Mouse (Mus musculus) activated CD4-positive, CD25-positive, alpha-beta regulatory T cell, adult 4 months (primary cell): ENCODE measurements around the gene Ppdpf. TPM values are rescaled to one million over a fixed set of nuclear protein-coding genes. Genes with fewer than 3 reads are reported as not detected.
"Not testable (repeated sequence)": the region's sequence is repeated elsewhere in the genome, so short reads cannot be mapped to it uniquely, and the experiment has no call there.

Experiments used
- ATAC-seq: one replicate; pipeline ENCODE4 v1.8.0; 2017
- polyA plus RNA-seq, 2 experiments: library from polyadenylated mRNA; unstranded; fragments of 100-300 nt; shearing (Covaris generic); gene quantifications; one replicate each; pipeline ENCODE4 v1.2.1; 2017

Gene Ppdpf
- polyA plus RNA-seq, 2 experiments from 2014 or later = 179 to 181 TPM

DNA sequence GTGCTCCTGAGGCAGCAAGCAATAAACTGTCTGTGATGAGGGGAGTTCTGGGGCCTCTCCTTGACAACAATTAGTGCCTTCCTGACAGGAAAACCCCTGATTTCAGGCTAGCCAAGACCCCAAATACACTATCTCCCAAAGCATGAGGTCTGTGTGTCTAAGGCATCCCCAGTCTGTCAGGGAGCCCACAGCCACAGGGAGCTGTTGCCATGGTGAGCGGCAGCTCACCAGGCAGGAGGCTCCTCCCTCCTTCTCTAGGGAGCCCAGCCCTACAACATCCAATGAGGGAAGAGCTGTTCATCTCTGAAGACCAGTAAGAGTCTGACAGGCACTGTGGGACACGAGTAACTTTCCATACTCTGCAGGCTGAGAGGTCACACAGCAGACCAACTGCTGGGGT, 27.3 kb upstream of the Ppdpf start:
- no peak for ATAC-seq

DNA sequence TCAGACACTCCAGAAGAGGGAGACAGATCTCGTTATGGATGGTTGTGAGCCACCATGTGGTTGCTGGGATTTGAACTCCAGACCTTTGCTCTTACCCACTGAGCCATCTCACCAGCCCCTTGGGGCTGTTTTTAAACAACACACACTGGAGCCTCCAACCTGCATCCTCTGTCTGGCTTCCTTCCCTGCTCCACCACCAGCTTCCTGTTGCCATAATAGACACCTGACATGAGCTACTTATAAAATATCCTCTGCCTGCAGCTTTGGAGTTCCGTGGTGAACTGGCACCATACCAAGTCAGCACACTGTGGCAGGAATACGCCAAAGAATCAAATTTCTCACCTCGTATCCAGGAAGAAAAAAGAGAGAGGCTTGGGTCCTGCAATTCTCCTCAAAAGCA, 26.2 kb upstream of the Ppdpf start:
- no peak for ATAC-seq

DNA sequence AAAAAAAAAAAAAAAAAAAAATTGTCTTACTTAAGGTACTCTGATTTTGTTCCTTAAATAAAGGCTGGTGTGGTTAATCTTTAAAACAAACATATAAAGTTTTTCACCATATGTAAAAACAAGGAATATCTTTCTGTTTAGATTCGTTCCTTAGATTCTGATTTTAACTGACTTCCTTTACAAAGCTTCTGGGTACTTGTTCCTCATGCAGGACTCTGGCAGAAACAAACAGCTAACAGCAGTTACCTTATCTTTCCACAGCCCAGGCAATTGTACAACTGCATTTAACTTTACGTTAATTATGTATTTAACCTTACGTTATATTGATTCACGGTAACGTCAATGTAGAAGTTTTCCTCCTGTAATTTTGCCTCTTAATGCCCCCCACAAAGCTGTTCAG, 20.6 kb upstream of the Ppdpf start:
- ATAC-seq = no peak

DNA sequence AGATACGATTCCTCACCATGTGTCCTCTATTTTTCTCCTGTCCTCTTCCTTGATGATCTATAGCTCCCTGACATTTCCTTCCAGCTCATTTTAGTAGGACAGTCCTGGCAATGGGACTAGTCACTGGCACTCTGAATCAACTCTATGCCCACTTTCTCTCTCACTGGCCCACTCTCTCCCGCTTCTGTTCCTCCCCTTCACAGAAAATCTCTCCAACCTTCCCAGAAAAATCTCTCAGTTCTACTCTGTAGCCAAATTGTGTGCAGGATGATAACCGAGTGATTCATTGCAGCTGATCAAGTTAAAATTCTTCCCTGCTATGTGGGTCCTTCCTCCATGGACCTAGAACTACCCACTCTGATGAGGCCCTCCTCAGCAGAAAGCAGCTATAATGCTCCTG, 12.4 kb upstream of the Ppdpf start:
- ATAC-seq = no peak

DNA sequence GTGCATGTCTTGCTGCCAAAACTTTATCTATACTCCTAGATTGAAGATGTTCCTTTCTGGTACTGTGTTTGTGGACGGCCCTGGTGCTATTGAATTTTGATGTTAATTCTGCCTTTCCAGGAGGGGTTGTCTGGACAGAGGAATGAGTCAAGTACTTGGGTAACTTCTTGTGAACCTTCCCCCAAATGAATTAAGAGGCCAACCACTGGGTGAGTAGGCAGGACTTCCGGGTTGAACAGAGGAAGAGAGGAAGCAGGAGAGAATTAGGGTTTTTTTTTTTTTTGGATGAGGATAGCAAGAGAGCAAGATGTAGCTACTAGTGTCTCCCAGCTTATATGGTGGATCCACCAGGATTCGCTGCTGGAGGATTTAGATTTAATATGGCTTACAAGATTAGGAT, 9.0 kb upstream of the Ppdpf start:
- no peak for ATAC-seq

DNA sequence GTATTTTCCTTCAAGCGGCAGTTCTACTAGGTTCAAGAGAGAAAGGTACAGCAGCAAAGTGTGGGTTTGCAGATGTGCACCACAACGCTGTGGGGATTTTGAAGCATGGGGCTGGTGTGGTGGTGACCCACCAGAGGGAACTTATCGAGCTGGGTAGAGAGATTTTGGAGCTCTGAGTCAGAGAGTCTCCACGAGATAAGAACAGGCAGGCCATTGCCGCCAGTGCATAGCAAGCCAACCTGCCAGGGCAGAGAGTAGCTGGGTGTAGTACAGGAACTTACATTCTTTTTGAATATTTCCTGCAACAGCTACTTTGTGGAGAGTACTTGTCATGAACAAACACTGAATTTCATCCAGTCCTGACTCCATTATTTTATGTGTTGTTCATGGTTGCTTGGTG, 8.6 kb upstream of the Ppdpf start:
- ATAC-seq = no peak

DNA sequence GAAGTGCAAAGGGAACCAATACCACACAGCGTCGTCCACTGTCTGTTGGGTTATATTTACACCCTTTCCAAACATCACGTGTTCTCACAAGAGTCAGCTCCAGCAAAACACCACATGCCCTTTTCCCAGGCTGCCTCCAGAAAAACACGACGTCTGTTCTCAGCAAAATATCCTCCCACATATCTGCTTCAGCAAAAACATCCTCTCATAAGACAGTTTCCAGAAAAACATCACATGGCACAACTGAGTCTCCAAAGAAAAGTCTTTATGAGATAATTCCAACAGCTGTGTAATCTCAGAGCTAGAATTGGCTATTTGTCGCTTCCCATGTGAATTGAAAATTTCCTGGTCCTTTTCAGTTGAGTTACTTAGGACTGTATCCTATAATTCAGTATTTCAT, 6.1 kb upstream of the Ppdpf start:
- no peak for ATAC-seq

DNA sequence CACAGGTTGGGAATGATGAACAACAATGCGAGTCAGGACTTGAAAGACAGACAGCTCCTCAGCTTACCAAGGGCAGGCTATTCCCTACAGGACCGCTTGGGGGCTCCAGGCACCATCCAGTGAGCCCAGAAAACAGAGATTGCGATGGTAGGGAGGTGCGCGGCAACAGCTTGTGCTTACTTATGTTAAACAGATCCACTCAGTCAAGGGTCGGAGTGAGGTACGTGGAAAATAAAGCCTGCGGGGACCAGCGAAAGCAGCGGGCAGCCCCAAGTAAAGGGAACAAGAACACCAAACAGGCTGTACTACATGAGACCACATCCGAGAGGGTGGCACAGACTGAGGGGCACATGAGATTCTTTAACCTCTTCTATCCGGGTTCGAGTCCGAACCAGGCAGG, 412 bp upstream of the Ppdpf start:
- ATAC-seq = peak; percentile 63

DNA sequence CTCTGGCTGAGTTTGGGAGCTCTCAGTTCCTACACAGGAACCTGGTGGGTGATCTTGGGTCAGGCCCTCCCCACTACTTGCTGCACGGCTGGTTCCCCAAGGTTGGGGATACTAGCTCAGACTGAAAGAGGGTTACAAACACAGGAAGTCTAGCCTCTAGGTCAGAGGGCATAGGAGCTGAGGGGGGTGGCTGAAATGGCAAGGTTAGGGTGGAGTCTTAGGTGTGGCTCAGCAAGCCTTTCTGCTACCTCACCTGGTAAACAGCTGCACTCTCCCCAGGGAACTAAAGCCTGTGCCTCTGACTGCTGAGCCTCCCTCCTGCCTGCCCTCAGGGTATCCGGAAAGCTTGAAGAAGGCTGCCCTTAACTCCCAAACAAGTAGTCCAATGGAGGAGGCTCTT, 1.6 kb downstream of the Ppdpf start:
- peak; percentile 6 for ATAC-seq

DNA sequence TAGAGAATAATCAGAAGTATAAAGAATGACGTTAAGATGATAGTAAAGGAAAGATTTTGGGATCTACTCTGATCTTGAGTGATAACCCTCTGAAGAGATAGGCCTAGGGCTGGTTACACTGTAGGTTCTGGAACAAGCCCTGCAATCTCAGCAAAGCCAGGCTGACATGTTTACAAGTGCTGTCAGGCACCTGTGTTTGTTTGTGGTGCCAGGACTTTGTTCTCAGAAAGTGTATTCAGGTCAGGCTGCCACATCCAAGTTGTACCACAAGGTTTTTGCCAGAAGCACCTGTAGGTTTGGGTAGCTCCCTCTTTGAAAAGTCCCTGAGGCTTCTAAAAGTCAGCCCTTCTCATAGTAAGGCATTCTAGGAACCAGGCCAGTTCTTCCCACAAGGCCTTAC, 2.3 kb downstream of the Ppdpf start:
- no peak for ATAC-seq

DNA sequence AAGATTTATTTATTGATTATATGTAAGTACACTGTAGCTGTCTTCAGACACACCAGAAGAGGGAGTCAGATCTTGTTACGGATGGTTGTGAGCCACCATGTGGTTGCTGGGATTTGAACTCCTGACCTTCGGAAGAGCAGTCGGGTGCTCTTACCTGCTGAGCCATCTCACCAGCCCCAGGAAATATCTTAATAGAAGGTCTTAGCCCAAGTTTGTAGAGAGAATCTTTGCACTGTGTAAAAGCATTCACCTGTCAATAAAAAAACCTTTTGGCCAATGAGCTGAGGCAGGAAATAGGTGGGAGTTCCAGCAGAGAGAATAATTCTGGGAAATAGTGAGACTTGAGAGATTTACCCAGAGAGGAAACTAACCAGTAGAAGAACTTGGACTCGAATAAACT, 4.3 kb downstream of the Ppdpf start:
- ATAC-seq = not testable (repeated sequence)

DNA sequence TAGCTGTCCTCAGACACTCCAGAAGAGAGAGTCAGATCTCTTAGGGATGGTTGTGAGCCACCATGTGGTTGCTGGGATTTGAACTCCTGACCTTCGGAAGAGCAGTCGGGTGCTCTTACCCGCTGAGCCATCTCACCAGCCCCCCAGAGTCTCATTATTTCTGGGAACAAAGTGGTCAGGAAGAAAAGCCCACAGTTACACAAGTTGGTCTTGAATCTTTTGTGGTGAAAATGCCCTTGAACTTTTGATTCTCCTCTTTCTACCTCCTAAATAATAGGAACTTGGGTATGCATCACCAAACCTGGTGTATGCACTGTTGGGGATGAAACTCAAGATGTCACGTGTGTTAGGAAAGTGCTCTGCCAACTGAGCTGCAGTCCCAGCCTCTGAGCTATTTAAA, 4.9 kb downstream of the Ppdpf start:
- no peak for ATAC-seq

DNA sequence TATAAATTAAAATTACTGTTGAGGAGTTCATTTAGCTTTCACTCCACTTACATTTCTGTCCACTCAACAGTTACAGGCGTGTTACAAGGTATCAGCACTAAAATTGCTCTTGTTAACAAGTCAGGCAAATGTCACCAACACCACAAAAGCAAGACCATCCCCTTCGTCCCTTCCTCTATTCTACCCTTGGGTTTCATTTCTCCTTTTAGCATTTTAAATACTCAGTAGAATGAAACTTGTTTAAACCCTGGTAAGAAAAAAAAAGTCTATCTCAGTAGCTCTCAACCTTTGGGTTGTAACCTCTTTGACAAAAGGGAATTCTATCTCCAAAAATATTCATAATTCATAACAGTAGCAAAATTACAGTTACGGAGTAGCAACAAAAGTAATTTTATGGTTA, 6.0 kb downstream of the Ppdpf start:
- ATAC-seq = no peak

DNA sequence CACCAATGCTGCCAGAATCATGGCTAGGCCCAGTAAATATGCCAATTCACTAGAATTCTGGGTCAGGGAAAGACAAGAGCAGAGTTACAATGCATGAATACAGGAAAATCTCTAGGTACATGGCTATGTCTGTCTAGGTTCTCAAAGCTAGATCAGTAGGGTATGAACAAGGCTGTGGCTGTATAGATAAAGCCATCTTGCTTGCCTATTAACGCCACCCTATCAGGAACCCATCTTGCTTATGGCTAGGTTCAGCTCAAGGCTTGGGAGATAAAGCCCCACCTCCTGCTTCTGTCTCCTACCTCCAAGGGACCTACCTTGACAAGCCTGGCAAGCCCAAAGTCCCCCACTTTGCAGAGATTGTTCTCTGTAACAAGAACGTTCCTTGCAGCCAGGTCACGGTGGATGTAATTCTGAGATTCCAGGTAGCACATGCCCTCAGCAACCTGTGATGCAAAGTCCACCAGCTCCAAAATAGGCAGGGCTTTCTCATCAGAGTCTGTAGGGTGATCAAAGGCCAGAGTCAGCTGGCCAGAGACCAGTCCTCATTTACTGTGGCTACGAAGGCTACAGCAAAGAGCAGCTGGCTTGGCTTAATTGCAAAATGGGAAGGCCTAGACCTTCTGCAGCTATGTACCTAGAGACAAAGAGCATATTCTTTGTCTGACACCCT, 9.7 kb downstream of the Ppdpf start:
- ATAC-seq = no peak

DNA sequence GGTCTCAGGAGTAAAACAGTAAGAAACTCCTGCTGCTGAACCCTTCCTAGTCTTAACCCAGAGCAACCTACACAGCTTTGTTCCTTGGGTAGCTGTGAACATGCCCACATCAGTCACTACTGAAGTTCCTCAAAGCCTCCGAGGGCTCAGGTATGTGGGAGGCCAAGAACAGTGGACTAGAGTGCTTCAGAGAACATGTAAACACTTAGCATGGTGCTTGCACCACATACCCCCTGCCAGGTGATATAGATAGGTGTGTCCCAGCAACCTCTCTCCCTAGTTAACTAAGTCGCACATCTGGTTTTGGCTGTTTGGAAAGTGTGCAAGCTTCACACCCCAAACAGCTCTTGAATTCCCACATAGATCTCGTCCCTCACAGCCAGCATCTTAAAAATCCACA, 14.6 kb downstream of the Ppdpf start:
- no peak for ATAC-seq

DNA sequence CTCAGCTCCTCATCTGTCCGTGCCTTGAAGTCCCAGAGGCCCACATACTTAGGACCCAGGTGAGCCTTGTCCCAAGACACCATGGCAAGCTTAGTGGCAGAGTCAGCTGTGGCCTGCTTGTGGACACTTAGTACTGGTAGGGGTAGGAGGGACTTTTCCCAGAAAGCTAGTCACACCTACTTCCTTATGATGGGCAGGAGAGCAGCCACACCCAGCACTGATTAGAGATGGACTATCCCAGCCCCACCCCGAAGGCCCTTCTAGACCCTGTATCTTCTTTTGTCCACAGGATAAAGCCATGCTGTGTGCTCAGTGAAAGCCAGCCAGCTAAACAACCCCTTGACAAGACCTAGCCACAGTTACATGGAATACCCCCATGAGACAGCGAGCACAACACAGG, 15.4 kb downstream of the Ppdpf start, which contains the start of gene Ptk6:
TSS of gene Ptk6 (minus strand) at position 368 of the 400 bp plus-strand sequence.
- no peak for ATAC-seq

DNA sequence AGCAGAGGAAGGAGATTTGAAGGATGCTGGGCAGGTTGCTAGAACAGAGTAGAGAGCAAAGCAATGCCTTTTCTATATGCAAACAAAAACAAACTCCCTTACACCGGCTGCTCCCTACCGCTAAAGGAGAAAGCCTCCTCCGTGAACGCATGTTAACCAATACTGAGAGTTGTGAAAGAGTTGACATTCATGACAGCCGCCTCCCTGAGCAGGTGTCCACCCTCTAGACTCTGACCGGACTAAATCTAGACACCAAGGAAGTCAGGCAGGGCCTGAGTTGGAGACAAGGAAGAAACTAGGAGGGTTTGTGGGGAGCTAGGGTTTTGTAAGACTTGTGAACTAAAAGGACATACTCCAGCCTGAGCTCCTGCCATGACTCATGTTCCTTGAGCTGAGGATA, 15.8 kb downstream of the Ppdpf start:
- ATAC-seq = no peak

DNA sequence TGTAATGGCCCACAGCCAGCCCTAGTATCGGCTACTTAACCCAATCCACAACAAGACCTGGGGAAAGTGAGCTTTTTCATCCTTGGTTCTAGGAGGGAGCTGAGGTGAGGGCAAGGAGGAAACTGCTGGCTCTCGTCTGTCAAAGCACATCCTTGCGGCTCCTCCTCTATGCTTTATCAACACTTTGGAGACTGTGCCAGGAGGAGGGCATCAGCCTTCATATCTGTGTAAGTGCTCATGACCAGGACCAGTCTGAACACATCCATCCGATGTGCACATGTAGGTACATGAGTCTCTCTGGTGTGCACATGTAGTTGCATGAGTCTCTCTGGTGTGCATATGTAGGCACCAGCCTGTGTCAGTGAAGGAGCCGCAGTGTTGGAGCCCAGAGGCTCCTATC, 18.6 kb downstream of the Ppdpf start:
- ATAC-seq = no peak

DNA sequence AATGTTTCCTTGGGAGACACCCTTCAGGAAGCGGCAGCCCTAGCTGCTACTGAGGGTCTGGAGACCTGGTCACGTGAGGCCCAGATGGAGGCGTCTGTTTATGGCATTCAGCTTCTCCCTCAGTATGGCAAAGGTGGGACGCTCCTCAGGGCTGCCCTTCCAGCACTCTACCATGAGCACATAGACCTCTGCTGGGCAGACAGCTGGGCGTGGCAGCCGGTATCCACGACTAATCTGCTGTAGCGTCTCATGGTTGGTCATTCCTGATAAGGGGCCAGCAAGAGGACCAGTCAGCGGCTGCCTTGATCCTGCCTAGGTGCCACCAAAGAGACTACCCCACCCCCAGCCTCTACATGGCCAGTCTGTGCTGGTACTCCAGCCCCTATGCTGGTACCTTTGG, 19.1 kb downstream of the Ppdpf start:
- no peak for ATAC-seq

DNA sequence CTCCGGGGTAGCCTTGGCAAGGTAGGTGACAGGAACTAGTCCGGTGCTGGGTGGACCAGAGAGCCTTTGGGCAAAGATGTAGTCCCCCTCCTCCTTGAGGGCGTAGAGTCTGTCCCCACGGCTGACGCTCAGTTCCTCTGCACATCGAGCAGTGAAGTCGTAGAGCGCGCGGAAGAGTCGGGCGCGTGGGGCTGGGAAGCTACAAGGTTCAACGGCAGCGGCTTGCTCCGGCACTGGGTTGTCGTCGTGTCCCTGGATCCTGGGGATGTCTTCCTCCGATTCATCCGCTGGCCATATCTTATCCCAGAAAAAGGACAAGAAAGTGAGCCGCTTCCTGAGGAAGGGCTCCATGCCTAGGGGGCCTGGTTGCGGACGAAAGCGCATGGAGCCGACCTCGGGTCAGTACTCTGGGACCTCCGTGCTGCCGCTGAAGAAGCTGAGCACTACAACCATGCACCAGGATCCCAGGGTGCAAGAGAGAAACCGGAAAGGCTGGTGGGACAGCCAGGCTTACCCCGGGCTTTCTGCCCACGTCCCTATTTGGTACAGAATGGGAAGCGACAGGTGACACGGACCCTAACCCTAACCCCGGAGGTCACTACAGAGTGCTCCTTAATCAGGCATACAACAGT, 25.5 kb downstream of the Ppdpf start:
- peak; percentile 45 for ATAC-seq

DNA sequence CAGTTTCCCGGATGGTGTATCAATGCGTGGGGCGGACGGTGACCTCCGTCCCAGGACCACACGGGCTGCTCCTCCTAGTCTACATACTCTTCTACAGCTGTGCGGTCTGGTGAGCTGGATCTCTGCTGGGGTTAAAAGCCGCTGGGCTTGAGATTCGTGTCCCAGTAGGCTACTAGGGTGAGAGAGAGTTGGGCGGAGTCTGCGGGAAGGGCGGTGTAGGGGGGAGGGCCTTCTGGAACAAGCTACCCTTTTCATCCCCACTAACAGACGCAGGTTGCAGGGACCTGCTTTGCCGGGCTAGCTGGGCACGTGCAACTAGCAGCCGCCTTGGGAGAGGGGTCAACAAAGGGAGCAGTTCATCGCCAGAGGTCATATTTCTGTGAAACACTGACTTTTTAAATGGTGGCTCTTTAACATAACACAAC, 26.0 kb downstream of the Ppdpf start, which contains the start of gene Srms:
TSS of gene Srms (minus strand) at position 165 of the 425 bp plus-strand sequence.
- ATAC-seq = peak; percentile 77

DNA sequence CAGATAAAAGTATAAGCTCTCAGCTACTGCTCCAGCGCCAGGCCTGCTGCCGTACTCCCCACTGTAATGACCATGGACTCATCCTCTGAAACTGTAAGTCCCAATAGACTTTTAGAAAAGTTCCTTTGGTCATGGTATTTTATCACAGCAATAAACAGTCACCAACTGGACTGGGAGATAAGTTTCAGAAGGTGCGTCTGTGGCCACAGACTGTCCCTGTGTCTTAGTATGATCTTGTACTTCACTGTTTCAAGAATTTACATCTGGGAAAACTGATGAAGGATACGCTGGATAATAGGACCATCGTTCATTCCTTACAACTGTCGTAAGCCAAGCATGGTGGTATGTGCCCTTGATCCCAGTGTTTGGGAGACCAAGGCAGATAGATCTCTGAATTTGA, 29.0 kb downstream of the Ppdpf start:
- no peak for ATAC-seq

DNA sequence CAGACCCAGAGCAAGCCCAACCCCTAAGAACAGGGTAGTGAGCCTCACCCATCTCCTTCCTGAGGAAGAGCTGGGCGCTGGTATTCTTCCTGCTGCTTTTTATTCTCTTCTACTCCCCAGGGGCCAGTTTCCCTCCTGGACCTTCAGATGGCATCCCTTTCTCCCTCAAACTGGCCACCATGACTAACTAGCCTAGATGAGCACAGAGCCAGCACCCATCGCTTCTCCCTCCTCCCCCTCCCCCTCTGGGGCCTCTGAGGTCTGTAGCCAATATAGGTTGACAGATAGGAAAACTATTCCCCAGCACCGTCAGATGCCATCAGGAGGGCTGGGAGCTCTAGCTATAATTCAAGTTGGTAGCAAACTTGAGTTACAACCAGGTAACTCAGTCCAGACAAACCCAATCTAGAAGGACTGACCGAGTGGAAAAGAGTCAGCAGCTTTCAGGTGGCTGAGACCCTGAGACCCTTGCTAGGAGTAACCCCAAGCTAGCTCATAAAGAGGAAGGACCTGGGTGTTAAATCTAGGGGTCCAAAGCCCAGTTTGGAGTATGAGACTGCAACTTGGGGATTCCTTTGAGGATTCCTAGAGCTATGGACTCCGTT, 31.9 kb downstream of the Ppdpf start:
- ATAC-seq = no peak

DNA sequence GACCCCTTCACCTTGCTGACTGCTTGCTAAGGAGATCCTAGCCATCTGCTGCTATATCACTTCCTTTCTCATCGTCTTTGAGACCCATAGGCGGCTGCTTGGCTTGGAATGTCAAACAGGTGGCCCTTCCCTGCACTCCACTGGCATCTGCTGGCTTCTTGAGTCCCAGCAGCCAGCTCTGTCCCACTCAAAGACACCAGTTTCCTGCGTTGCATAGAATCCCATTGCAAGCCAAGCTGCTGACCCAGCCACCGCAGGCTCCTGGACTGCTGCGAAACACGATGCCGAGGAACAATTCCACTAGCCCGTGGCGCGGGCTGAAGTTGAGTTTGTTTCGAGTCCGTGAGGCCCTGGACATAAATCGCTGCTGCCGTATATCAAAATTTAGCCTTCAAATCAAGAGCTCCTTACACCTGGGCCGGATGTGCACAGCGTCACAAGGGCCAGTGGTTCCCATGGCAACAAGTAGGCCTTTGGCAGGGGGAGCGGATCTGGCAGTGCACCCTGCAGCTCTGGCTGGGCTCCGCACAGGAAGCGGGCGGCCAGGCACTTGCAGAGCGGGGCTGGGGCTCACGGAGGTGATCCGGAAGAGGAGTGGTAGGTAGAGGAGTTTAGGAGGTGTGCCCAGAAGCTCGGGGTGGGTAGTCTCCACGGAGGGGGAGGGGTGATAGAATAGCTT, 32.6 kb downstream of the Ppdpf start, which contains the start of gene Fndc11:
TSS of gene Fndc11 (plus strand) at position 476 of the 679 bp plus-strand sequence.
- ATAC-seq = peak; percentile 100
